Mouse (Mus musculus): ENCODE results near the gene Slc35g3. TPM values are rescaled to one million over a fixed set of nuclear protein-coding genes. Genes with fewer than 3 reads are reported as not detected.

Slc35g3 gene
- polyA plus RNA-seq, 1 experiment from 2014 or later: 0.31 TPM

DNA sequence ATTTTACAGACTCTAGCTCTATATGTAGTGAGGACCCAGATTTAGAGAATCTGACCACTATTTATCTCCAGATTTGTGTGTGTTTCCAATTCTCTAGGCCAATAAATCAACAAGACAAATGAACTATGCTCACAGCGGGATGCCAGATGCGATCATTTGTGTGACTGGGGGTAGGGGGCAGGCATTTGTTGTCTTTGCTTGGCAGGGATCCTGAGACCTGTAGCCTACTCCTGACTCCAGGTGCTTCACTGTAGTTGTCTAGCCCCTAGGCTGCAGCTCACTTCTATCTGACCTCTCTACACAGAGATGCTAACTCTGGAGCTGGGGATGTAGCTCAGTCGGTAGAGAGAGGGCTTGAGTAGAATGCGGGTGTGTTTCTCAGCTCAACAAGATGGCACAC, 20.1 kb upstream of the Slc35g3 start:
- Histone ChIP-seq H3K9me3 (no peaks in the 10 kb centered on the region), H3K27me3 (peaks cover 3% of the 10 kb centered on the region; the same call in 1 of the 2 replicates), H3K27ac (no peak overlapping the region), H3K36me3 (peaks cover 12% of the 10 kb centered on the region), H3K4me2 (replicated peaks) (no peak overlapping the region), H3K9ac (replicated peaks) (no peak overlapping the region), H3K4me1 (replicated peaks) (0 out of 2 replicates have a peak, but pooled peaks cover 5% of the 10 kb centered on the region), H3K4me3 (replicated peaks) (no peak overlapping the region)
- WGBS: 48% methylated on average over 4 of the region's 4 CpGs
- ATAC-seq: no peak

DNA sequence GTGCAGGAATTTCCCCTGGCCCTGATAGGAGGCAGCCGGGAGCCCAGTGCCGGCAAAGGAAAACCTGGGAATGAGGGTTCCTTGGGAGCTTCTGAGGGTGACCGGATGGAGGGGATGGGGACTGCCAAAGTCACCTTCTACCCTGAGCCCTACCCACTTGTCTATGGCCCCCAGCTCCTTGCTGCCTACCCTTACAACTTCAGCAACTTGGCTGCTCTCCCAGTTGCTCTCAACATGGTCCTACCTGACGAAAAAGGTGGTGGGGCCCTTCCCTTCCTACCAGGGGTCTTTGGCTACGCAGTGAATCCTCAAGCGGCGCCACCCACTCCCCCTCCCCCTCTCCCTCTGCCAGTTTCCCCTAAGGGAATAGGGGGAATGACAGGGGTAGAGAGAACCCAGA, 17.2 kb upstream of the Slc35g3 start:
- ATAC-seq: no peak
- Histone ChIP-seq H3K4me2 (replicated peaks) (no peak overlapping the region), H3K36me3 (peaks cover 25% of the 10 kb centered on the region), H3K27ac (no peak overlapping the region), H3K9ac (replicated peaks) (no peak overlapping the region), H3K4me3 (replicated peaks) (no peak overlapping the region), H3K4me1 (replicated peaks) (0 out of 2 replicates have a peak, but pooled peaks cover 5% of the 10 kb centered on the region), H3K27me3 (peaks cover 3% of the 10 kb centered on the region; the same call in 1 of the 2 replicates), H3K9me3 (no peaks in the 10 kb centered on the region)
- WGBS: 51% methylated on average over 7 of the region's 7 CpGs

DNA sequence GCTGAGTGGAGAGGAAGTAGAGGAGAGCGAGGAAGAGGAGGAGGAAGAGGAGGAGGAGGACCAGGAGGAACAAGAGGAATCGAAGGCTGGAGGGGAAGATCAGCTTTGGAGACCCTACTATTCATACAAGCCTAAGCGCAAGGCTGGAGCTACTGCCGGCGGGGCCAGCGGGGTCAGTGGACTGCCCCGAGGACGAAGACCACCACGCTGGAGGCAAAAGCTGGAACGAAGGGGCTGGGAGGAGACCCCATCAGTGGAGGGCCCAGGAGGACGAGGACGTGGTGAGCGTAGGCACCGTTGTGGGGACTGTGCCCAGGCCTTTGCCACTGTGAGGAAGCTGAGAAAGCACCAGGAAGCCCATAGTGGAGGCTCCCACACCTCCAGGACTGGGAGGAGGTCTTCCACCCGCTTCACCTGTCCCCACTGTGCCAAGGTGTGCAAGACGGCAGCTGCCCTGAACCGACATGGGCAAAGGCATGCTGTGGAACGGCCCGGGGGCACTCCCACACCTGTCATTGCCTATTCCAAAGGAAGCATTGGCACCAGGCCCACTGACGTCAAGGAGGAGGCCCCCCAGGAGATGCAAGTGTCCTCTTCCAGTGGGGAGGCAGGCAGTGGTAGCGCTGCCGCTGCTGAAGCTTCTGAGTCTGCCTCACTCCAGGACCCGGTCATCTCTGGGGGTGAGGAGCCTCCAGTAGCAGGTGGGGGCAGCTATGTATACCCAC, 16.7 kb upstream of the Slc35g3 start:
- Histone ChIP-seq H3K4me2 (replicated peaks) (no peak overlapping the region), H3K4me3 (replicated peaks) (no peak overlapping the region), H3K27ac (no peak overlapping the region), H3K4me1 (replicated peaks) (0 out of 2 replicates have a peak, but pooled peaks cover 5% of the 10 kb centered on the region), H3K9ac (replicated peaks) (no peak overlapping the region), H3K36me3 (peaks cover 25% of the 10 kb centered on the region), H3K27me3 (peaks cover 3% of the 10 kb centered on the region; the same call in 1 of the 2 replicates), H3K9me3 (no peaks in the 10 kb centered on the region)
- ATAC-seq: no peak
- WGBS: 71% methylated on average over 23 of the region's 23 CpGs

DNA sequence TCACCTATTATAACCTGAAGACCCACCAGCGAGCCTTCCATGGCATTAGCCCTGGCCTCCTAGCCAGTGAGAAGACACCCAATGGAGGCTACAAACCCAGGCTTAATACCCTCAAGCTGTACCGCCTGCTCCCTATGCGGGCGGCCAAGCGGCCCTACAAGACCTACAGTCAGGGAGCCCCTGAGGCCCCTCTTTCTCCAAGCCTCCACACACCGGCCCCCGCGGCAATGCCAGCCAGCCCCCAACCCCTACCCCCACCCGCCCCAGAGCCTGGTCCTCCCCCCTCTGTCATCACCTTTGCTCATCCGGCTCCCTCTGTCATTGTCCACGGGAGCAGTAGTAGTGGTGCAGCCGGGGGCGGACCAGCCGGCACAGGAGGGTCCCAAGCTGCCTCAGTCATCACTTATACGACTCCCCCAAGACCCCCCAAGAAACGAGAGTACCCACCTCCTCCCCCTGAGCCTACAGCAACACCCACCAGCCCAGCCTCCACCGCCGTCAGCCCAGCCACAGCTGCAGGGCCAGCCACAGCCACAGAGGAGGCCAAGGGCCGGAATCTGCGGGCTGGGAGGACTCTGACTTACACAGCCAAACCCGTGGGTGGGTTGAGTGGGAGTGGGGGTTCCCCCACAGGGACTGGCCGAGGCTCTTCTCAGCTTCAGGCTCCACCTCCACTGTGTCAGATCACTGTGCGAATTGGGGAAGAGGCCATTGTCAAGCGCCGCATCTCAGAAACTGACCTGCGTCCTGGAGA, 15.9 kb upstream of the Slc35g3 start:
- peaks cover 25% of the 10 kb centered on the region for H3K36me3 ChIP-seq
- WGBS: 66% methylated on average over 26 of the region's 26 CpGs
- H3K4me1 ChIP-seq (replicated peaks): 0 out of 2 replicates have a peak, but pooled peaks cover 5% of the 10 kb centered on the region
- H3K9ac ChIP-seq (replicated peaks): no peak overlapping the region
- no peaks in the 10 kb centered on the region for H3K9me3 ChIP-seq
- H3K4me2 ChIP-seq (replicated peaks): no peak overlapping the region
- no peak overlapping the region for H3K4me3 ChIP-seq (replicated peaks)
- ATAC-seq: no peak
- H3K27me3 ChIP-seq: peaks cover 3% of the 10 kb centered on the region; the same call in 1 of the 2 replicates
- H3K27ac ChIP-seq: no peak overlapping the region

DNA sequence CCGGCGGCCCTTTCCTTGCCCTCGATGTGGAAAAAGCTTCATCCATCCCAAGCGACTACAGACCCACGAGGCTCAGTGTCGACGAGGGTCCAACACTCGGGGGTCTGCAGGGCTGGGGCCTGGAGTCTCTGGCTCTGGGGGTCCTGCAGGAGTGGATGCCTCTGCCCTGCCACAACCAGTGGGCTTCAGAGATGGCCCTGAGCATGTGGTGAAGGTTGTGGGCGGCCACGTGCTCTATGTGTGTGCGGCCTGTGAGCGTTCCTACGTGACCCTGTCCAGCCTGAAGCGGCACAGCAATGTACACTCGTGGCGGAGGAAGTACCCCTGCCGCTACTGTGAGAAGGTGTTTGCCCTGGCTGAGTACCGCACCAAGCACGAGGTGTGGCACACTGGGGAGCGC, 14.7 kb upstream of the Slc35g3 start:
- H3K4me1 ChIP-seq (replicated peaks): 0 out of 2 replicates have a peak, but pooled peaks cover 5% of the 10 kb centered on the region
- H3K4me2 ChIP-seq (replicated peaks): no peak overlapping the region
- 87% methylated on average over 20 of the region's 20 CpGs for WGBS
- no peak overlapping the region for H3K4me3 ChIP-seq (replicated peaks)
- H3K27ac ChIP-seq: no peak overlapping the region
- no peaks in the 10 kb centered on the region for H3K9me3 ChIP-seq
- no peak for ATAC-seq
- H3K27me3 ChIP-seq: no peaks in the 10 kb centered on the region; the same call in 1 of the 2 replicates
- H3K36me3 ChIP-seq: peaks cover 25% of the 10 kb centered on the region
- H3K9ac ChIP-seq (replicated peaks): peak overlapping the region; percentile 28; the same call in 1 of the 2 replicates

DNA sequence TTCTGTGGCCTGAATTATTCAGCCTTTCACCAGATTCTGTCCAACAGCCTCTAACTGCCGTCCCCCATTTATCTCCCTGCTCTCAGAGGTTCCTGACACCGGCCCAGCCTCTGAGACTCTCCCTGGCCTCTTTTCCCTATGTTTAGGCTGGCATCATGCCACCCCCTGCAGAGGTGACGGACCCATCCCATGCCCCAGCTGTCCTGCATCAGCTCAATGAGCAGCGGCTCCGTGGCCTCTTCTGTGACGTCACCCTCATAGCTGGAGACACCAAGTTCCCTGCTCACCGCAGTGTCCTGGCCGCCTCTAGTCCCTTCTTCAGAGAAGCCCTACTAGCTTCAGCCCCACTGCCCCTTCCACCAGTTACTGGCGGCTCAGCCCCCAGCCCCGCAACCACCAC, 13.9 kb upstream of the Slc35g3 start:
- Histone ChIP-seq H3K27ac (no peak overlapping the region), H3K27me3 (no peaks in the 10 kb centered on the region; the same call in 1 of the 2 replicates), H3K4me1 (replicated peaks) (0 out of 2 replicates have a peak, but pooled peaks cover 5% of the 10 kb centered on the region), H3K4me2 (replicated peaks) (no peak overlapping the region), H3K36me3 (peaks cover 25% of the 10 kb centered on the region), H3K9me3 (no peaks in the 10 kb centered on the region), H3K9ac (replicated peaks) (no peak overlapping the region), H3K4me3 (replicated peaks) (no peak overlapping the region)
- ATAC-seq: no peak
- whole genome bisulfite sequencing: 74% methylated on average over 10 of the region's 10 CpGs

DNA sequence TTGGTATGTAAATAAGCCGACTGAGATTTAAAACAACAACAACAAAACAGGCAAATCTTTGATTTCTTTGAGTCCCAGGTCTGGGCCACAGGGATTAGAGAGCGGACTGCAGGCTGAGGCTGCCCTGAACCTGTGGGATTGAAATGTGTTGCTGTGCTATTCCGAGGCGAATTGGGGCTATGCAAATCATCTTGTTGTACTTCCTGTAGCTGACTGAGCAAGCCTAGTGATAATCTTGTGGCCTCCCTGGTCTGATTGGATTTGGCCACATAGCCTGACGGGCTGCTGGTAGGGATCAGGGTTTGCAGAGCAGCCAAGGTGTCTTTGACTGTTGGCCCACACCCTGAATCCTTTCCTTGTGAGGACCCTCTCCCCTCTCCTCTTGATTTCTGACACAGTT, 13.2 kb upstream of the Slc35g3 start:
- whole genome bisulfite sequencing: 53% methylated on average over 5 of the region's 5 CpGs

DNA sequence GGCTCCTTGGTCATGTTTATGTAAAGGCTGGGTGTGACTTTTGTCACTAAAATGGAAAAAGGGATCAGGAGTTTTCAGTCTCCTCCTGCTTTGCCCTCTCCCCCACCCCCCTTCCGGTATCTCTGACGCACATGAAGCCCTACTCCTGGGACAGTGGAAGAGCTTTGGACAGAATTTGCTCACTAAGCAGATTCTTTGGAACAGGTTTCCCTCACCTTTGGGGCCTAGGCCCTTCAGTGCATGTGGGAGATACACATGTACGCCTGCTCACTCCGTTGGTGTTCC, 5.8 kb upstream of the Slc35g3 start:
- Histone ChIP-seq H3K36me3 (no peaks in the 10 kb centered on the region), H3K4me2 (replicated peaks) (peak overlapping the region; percentile 76; the same call in 1 of the 2 replicates), H3K4me1 (replicated peaks) (peaks cover 24% of the 10 kb centered on the region), H3K9ac (replicated peaks) (peak overlapping the region; percentile 96; the same call in 1 of the 2 replicates), H3K9me3 (no peaks in the 10 kb centered on the region), H3K4me3 (replicated peaks) (peak overlapping the region; percentile 84), H3K27ac (0 out of 2 replicates have a peak overlapping the region, but pooled peaks have one; percentile 30), H3K27me3 (0 out of 2 replicates have a peak, but pooled peaks cover 5% of the 10 kb centered on the region)
- no peak for ATAC-seq
- WGBS: 65% methylated on average over 4 of the region's 4 CpGs

More for the DNA sequence above, 13.2 kb upstream of the Slc35g3 start:
- Histone ChIP-seq H3K36me3 (peaks cover 25% of the 10 kb centered on the region), H3K4me1 (replicated peaks) (0 out of 2 replicates have a peak, but pooled peaks cover 5% of the 10 kb centered on the region), H3K27me3 (no peaks in the 10 kb centered on the region; the same call in 1 of the 2 replicates), H3K9me3 (no peaks in the 10 kb centered on the region), H3K27ac (no peak overlapping the region), H3K9ac (replicated peaks) (no peak overlapping the region), H3K4me3 (replicated peaks) (no peak overlapping the region), H3K4me2 (replicated peaks) (no peak overlapping the region)
- ATAC-seq: no peak

DNA sequence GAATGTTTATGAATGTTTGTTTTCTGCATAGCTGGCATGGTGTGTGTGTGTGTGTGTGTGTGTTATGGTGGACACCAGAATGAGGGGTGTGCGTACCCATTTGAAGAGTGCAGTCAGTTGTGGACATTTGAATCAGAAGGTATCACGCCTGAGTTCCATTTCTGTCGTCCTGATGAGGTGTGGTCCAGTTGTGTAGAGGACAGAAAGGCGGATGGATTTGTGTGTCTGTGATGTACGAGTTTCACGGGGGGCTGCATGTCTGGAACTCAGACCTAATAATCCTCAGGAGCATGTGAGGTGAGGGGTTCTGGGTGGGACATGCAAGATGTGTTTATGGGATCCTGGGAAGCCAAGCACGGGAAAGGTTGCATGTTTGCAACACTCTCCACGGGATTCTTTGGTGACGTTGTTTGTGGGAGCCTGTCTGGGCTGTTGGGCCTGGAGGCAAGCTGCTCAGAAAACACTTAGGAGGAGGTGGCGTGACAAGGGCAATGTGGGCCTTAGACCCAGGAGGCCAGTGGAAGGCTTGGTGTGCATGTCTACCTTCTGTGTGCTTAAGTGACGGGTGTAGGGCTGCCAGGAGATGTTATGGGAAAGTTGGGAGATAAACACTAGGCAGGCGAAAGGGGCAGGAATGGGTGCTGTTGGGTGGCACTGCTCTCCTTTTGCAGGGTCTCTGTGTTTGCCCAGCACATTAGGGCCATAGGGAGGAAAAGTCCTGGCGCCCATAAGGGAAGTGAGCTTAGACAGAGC, 5.3 kb upstream of the Slc35g3 start:
- Histone ChIP-seq H3K27ac (peak overlapping the region; percentile 84; the same call in 1 of the 2 replicates), H3K9ac (replicated peaks) (peak overlapping the region; percentile 96)
- peak; percentile 21 for ATAC-seq

DNA sequence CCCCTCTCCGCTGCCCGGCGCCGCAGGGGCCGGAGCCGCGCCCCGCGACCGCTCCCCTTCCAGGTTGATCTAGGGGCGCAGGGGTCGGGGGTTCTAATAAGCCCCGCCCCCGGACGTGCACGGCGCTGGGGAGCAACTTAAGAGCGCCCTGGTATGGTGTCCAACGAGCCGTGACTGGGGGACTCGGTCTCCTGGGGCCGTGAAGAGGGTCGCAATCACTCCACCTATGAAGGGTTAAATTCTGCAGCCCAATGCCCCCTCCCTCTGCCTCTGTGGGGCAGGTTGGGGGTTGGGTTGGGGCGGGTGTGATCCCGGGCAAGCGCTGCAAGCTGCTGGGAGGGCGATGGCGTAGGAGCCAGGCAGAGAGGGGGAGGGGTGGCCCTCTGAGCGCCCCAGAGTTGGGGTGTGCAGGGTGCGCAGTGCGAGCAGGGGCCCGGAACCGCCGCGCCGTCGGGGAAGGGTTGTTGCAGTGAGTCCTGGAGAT, 4.4 kb upstream of the Slc35g3 start:
- 1% methylated on average over 37 of the region's 37 CpGs for WGBS
- H3K27me3 ChIP-seq: 0 out of 2 replicates have a peak, but pooled peaks cover 5% of the 10 kb centered on the region
- peak overlapping the region; percentile 76 for H3K4me2 ChIP-seq (replicated peaks)
- peaks cover 25% of the 10 kb centered on the region for H3K4me1 ChIP-seq (replicated peaks)
- H3K9me3 ChIP-seq: no peaks in the 10 kb centered on the region
- ATAC-seq: peak; percentile 85
- H3K27ac ChIP-seq: peak overlapping the region; percentile 84
- peak overlapping the region; percentile 96 for H3K9ac ChIP-seq (replicated peaks)
- H3K4me3 ChIP-seq (replicated peaks): peak overlapping the region; percentile 84
- H3K36me3 ChIP-seq: no peaks in the 10 kb centered on the region

More for the DNA sequence above, 5.3 kb upstream of the Slc35g3 start:
- H3K27me3 ChIP-seq: 0 out of 2 replicates have a peak, but pooled peaks cover 5% of the 10 kb centered on the region
- WGBS: 67% methylated on average over 13 of the region's 13 CpGs
- no peaks in the 10 kb centered on the region for H3K36me3 ChIP-seq
- no peaks in the 10 kb centered on the region for H3K9me3 ChIP-seq
- peaks cover 24% of the 10 kb centered on the region for H3K4me1 ChIP-seq (replicated peaks)
- H3K4me2 ChIP-seq (replicated peaks): peak overlapping the region; percentile 76
- H3K4me3 ChIP-seq (replicated peaks): peak overlapping the region; percentile 84

All from midbrain, embryonic 13.5 days (tissue).